Mouse (Mus musculus): ENCODE results near the gene Cxcl10. TPM values are rescaled to one million over a fixed set of nuclear protein-coding genes. Genes with fewer than 3 reads are reported as not detected.
"Not testable (repeated sequence)": the region's sequence is repeated elsewhere in the genome, so short reads cannot be mapped to it uniquely, and the experiment has no call there.

Gene Cxcl10
- total RNA-seq, 1 experiment from 2014 or later, result 3.2 TPM

- ATAC-seq (replicated peaks in 1 of 2; ENCODE audit: insufficient read depth in 1 of 2, low FRiP score in 2 of 2, low TSS enrichment in 1 of 2, low read depth in 1 of 2, poor library complexity in 2 of 2, severe bottlenecking in 2 of 2), result no peak
Measured at GRCm38 (mm10) chr5:92372605-92373004, 23.9 kb upstream of the Cxcl10 start.

DNA sequence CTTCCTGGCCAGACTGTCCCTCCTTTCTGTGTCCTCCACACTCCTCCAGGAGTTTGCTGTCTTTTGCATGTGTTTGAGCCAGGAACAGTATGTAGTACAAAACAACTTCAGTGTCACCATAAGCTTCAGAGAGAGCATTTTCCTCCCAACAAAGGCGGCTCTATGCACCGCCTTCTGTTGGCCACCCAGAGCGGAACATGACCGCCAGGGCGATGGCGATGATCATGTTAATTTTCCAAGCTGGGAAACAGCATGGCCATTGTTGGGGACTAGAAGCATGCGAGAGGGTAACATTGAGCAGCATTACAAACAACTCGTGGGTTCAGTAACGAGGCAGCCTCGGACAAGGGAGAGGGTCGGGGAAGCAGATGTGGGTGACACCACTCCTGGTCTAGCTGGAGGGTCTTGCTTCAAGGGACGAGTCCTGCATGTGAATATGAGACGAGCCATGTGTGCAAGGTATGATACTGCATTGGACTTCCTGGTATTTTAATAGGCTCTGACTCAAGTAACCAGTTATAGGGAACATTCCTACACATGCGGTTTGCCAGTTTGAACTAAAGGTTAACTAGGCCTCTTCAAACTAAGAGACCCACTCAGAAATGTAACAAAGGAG, 22.8 kb upstream of the Cxcl10 start:
- no peak for ATAC-seq (replicated peaks in 1 of 2; ENCODE audit: insufficient read depth in 1 of 2, low FRiP score in 2 of 2, low TSS enrichment in 1 of 2, low read depth in 1 of 2, poor library complexity in 2 of 2, severe bottlenecking in 2 of 2)

- ATAC-seq (replicated peaks in 1 of 2; ENCODE audit: insufficient read depth in 1 of 2, low FRiP score in 2 of 2, low TSS enrichment in 1 of 2, low read depth in 1 of 2, poor library complexity in 2 of 2, severe bottlenecking in 2 of 2), result no peak
Measured at GRCm38 (mm10) chr5:92370891-92371290, 22.2 kb upstream of the Cxcl10 start.

DNA sequence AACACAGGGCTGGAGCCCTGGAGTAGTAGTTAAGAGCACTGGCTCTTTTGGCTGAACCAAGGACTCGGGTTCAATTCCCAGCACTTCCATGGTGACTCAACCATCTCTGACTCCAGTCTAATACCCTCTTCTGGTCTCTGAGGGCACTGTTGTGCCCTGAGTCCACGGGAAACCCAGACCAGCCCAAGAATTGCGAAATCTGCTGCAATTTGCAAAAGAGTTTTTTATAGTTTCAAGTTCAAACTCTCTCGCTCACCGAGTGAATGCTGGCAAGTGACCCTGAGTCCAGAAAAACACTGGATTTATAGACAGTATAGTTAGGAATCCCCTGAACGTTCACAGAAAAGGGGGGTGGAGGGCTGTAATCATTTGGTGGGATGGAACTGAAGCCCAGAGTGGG, 21.7 kb upstream of the Cxcl10 start:
- ATAC-seq (replicated peaks in 1 of 2; ENCODE audit: insufficient read depth in 1 of 2, low FRiP score in 2 of 2, low TSS enrichment in 1 of 2, low read depth in 1 of 2, poor library complexity in 2 of 2, severe bottlenecking in 2 of 2), result no peak

GRCm38 (mm10) chr5:92369151-92369994, 20.7 kb upstream of the Cxcl10 start:
- ATAC-seq (replicated peaks in 1 of 2; ENCODE audit: insufficient read depth in 1 of 2, low FRiP score in 2 of 2, low TSS enrichment in 1 of 2, low read depth in 1 of 2, poor library complexity in 2 of 2, severe bottlenecking in 2 of 2), result no peak; a peak in 1 of 4 replicates

DNA sequence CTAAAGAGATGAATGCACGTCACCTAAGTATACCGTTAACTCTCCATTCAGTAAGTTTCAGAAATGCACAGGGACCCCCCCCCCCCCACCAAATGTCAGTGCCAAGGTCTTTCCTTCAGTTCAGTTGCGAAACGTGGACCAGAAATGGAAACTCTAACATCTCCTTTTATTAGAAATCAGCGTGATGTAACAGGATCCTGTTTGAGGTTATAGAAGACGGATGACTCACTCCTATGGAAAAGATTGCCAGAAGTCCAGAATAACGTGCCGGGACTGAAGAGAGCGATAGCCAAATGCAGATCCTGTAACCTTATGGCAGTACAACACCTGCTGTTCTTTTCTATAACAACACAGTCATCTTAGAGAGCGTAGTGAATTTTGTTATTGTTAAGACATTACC, 19.7 kb upstream of the Cxcl10 start:
- ATAC-seq (replicated peaks in 1 of 2; ENCODE audit: insufficient read depth in 1 of 2, low FRiP score in 2 of 2, low TSS enrichment in 1 of 2, low read depth in 1 of 2, poor library complexity in 2 of 2, severe bottlenecking in 2 of 2), result peak; percentile 9 to 37; a peak in 1 of 4 replicates

DNA sequence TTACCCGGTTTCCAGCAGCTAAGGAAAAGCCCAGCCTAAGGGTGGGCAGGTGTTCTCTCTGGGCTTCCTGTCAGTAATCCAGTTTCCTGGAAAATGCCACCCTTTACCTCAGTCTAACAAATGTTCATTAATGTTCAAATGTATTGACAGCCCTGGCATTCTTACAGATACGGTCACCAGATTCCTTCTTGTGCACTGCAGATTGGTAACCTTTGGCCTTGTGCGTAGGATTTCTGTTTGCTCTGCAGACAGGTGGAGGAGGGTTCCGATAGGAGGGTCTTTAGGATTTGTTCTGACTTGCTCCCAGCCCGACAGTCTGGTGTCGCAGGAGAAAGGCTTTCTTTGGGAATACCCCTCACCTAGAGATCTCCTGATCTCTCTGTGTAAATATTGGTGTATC, 17.9 kb upstream of the Cxcl10 start:
- no peak for ATAC-seq (replicated peaks in 1 of 2; ENCODE audit: insufficient read depth in 1 of 2, low FRiP score in 2 of 2, low TSS enrichment in 1 of 2, low read depth in 1 of 2, poor library complexity in 2 of 2, severe bottlenecking in 2 of 2)

GRCm38 (mm10) chr5:92365146-92365705, 16.5 kb upstream of the Cxcl10 start:
- no peak for ATAC-seq (replicated peaks in 1 of 2; ENCODE audit: insufficient read depth in 1 of 2, low FRiP score in 2 of 2, low TSS enrichment in 1 of 2, low read depth in 1 of 2, poor library complexity in 2 of 2, severe bottlenecking in 2 of 2)

- ATAC-seq (replicated peaks in 1 of 2; ENCODE audit: insufficient read depth in 1 of 2, low FRiP score in 2 of 2, low TSS enrichment in 1 of 2, low read depth in 1 of 2, poor library complexity in 2 of 2, severe bottlenecking in 2 of 2), result no peak
Measured at GRCm38 (mm10) chr5:92364011-92364410, 15.3 kb upstream of the Cxcl10 start.

- ATAC-seq (replicated peaks in 1 of 2; ENCODE audit: insufficient read depth in 1 of 2, low FRiP score in 2 of 2, low TSS enrichment in 1 of 2, low read depth in 1 of 2, poor library complexity in 2 of 2, severe bottlenecking in 2 of 2), result no peak; a peak in 1 of 4 replicates
Measured at GRCm38 (mm10) chr5:92363179-92363578, 14.5 kb upstream of the Cxcl10 start.

GRCm38 (mm10) chr5:92358767-92359455, 10.2 kb upstream of the Cxcl10 start:
- no peak for ATAC-seq (replicated peaks in 1 of 2; ENCODE audit: insufficient read depth in 1 of 2, low FRiP score in 2 of 2, low TSS enrichment in 1 of 2, low read depth in 1 of 2, poor library complexity in 2 of 2, severe bottlenecking in 2 of 2)

GRCm38 (mm10) chr5:92358033-92358432, 9.3 kb upstream of the Cxcl10 start:
- ATAC-seq (replicated peaks in 1 of 2; ENCODE audit: insufficient read depth in 1 of 2, low FRiP score in 2 of 2, low TSS enrichment in 1 of 2, low read depth in 1 of 2, poor library complexity in 2 of 2, severe bottlenecking in 2 of 2), result peak; percentile 33 to 58; a peak in 3 of 4 replicates

DNA sequence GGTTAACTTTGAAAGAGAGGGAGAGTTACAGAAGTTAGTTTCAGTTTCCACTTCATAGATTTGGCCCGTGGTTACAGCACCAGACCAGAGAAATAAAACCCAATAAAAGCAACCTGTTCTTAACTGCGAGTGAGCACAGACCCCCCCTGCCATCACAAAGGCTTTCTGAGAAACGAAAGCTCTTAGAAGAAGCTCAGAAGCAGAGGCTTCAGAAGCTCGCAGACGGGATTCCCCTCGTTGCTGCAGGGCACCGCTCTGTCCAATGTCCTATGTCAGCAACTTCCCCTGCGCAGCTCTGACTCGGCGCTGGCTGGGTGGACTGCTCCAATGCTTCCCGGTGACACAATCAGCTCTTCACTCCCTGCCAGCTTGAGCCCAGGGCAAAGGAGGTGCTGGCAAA, 4.8 kb upstream of the Cxcl10 start:
- peak; percentile 74 to 75 for ATAC-seq (replicated peaks in 1 of 2; ENCODE audit: insufficient read depth in 1 of 2, low FRiP score in 2 of 2, low TSS enrichment in 1 of 2, low read depth in 1 of 2, poor library complexity in 2 of 2, severe bottlenecking in 2 of 2)

DNA sequence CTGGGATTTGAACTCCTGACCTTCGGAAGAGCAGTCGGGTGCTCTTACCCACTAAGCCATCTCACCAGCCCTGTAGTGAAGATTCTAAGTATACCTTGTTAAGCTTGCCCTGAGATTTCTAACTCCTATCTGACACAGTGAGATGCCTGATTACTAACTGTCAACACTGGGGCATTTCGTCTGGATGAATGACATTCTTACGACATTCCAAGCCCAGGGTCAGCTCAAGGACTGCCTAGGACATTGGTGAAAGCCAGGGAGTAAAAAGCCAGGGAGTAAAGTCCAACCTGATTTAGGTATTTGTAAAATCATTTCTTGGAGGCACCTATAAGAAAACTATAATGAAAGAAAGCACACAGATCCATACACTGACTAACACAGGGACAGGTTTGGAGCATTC, 4.0 kb upstream of the Cxcl10 start:
- ATAC-seq (replicated peaks in 1 of 2; ENCODE audit: insufficient read depth in 1 of 2, low FRiP score in 2 of 2, low TSS enrichment in 1 of 2, low read depth in 1 of 2, poor library complexity in 2 of 2, severe bottlenecking in 2 of 2), result not testable (repeated sequence)

- no peak for ATAC-seq (replicated peaks in 1 of 2; ENCODE audit: insufficient read depth in 1 of 2, low FRiP score in 2 of 2, low TSS enrichment in 1 of 2, low read depth in 1 of 2, poor library complexity in 2 of 2, severe bottlenecking in 2 of 2)
Measured at GRCm38 (mm10) chr5:92349731-92350130, 1.0 kb upstream of the Cxcl10 start.

GRCm38 (mm10) chr5:92345006-92345405, 3.7 kb downstream of the Cxcl10 start:
- ATAC-seq (replicated peaks in 1 of 2; ENCODE audit: insufficient read depth in 1 of 2, low FRiP score in 2 of 2, low TSS enrichment in 1 of 2, low read depth in 1 of 2, poor library complexity in 2 of 2, severe bottlenecking in 2 of 2), result no peak

- ATAC-seq (replicated peaks in 1 of 2; ENCODE audit: insufficient read depth in 1 of 2, low FRiP score in 2 of 2, low TSS enrichment in 1 of 2, low read depth in 1 of 2, poor library complexity in 2 of 2, severe bottlenecking in 2 of 2), result no peak
Measured at GRCm38 (mm10) chr5:92340606-92341005, 8.1 kb downstream of the Cxcl10 start.

DNA sequence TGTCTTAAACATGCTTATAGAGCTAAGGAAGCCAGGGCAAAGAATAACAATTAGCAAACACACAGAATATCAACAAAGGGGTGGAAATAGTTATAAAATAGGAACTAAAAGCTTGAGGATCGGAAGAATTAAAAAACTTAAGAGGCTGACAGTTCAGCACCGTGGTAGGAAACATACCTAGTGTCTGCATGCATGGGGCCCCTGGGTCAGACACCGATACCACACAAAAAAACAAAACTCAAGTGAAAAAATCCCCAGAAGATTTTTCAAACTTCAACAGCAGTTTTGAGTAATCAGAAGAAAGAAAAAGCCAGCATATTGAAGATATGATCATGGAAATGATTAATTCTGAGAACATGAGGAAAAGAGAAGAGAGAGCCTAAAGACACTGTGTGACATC, 11.9 kb downstream of the Cxcl10 start:
- no peak for ATAC-seq (replicated peaks in 1 of 2; ENCODE audit: insufficient read depth in 1 of 2, low FRiP score in 2 of 2, low TSS enrichment in 1 of 2, low read depth in 1 of 2, poor library complexity in 2 of 2, severe bottlenecking in 2 of 2)

All from hematopoietic stem cell, adult 5-6 weeks (primary cell).